Mouse (Mus musculus) heart, postnatal 25 days (tissue): ENCODE data around the gene Phactr4. TPM values are rescaled to one million over a fixed set of nuclear protein-coding genes. Genes with fewer than 3 reads are reported as not detected.
A peak's percentile ranks its signal among the peaks of the same experiment; 100 is the strongest.

Source experiments
- DNase-seq: peaks from one replicate; pipeline ENCODE4 v3.0.0; 2022; ENCODE audit warnings: low spot score
- intact Hi-C: fragments of 180-260 bp; cut with DNase I; formaldehyde crosslinking; loops from one replicate; pipeline ENCODE4 v1.15.1; 2025
- microRNA-seq: library from miRNA; unstranded; fragments of <30 nt; microRNA quantifications from one replicate; pipeline ENCODE4 v1.2.0, GENCODE M21; 2022
- total RNA-seq, 2 experiments: library from RNA; stranded (reverse); gene quantifications; 2 replicates each; pipeline ENCODE4 v1.2.3; 2021

The Phactr4 gene
- total RNA-seq, 2 experiments from 2014 or later, result 23.2 to 23.4 TPM

GRCm38 (mm10) chr4:132308437-132309139, 113.7 kb downstream of the Phactr4 start:
- peak; percentile 84 for DNase-seq
- intact Hi-C loops, result loop anchor here (2.0 kb wide), 1 partner anchor 20 kb away; the partner anchor contains the start of gene Trnau1ap

GRCm38 (mm10) chr4:132306004-132306403, 116.3 kb downstream of the Phactr4 start:
- intact Hi-C loops, result no loop called here
- DNase-seq, result no peak

Small RNA genes within 50 kb of the gene (microRNA-seq; reads per million reads assigned to microRNA genes)
- not detected for gene Gm25707

Other genes starting within 250 kb of the Phactr4 start
- 10 to 100 TPM; 26.1 to 27.9 TPM for gene Ythdf2, start 210.2 kb downstream of the Phactr4 start, total RNA-seq
- 10 to 100 TPM; 10.5 to 11.5 TPM for gene Gmeb1, start 160.9 kb downstream of the Phactr4 start, total RNA-seq
- gene Taf12, start 148.1 kb downstream of the Phactr4 start, total RNA-seq, result 10 to 100 TPM; 30.2 TPM
- gene Rab42, start 119.1 kb downstream of the Phactr4 start, total RNA-seq, result 1 to 10 TPM in 1 of 2 experiments, under 1 TPM in 1; 0.57 to 1.1 TPM
- 10 to 100 TPM; 22.2 to 23.7 TPM for gene Trnau1ap, start 93.0 kb downstream of the Phactr4 start, total RNA-seq
- 1 to 10 TPM; 8.6 to 8.9 TPM for gene Rcc1, start 68.9 kb downstream of the Phactr4 start, total RNA-seq
- 1 to 10 TPM; 4.4 to 4.8 TPM for gene Med18, start 41.4 kb upstream of the Phactr4 start, total RNA-seq
- gene Sesn2, start 88.0 kb upstream of the Phactr4 start, total RNA-seq, result 1 to 10 TPM; 2.5 to 3.3 TPM
- gene Atpif1, start 111.2 kb upstream of the Phactr4 start, total RNA-seq, result 100 to 1,000 TPM; 301 to 320 TPM
- 10 to 100 TPM; 49.4 to 57.1 TPM for gene Dnajc8, start 113.1 kb upstream of the Phactr4 start, total RNA-seq
- 1 to 10 TPM; 1.6 to 2.1 TPM for gene Ptafr, start 141.6 kb upstream of the Phactr4 start, total RNA-seq
- gene Eya3, start 216.5 kb upstream of the Phactr4 start, total RNA-seq, result 10 to 100 TPM; 28.1 to 33.8 TPM